Mouse (Mus musculus) forebrain, embryonic 16.5 days (tissue): ENCODE measurements at regions not wholly inside any gene's neighbourhood (a gene's known extent, or its start where the extent isn't known, plus 50 kb on each side); places are given as distances from the start of the nearest gene placed in this dataset.
A peak's percentile ranks its signal among the peaks of the same experiment; 100 is the strongest.

ENCODE experiments used
- ATAC-seq: fragments of 200-750 bp; cut with Nextera tagmentation; 2 replicates; pipeline ENCODE4 v1.8.0; 2017; ENCODE audit warnings: mild to moderate bottlenecking, moderate library complexity
- H3K27ac ChIP-seq: fragments of 300-500 bp; sonication (generic); 2 replicates; pipeline ENCODE4 v1.5.1; 2014; ENCODE audit warnings: low read length, control low read depth
- H3K27me3 ChIP-seq: fragments of 300-500 bp; sonication (generic); replicated peaks from 2 replicates; pipeline ENCODE4 v1.6.1; 2014; ENCODE audit warnings: low read length; ENCODE audit not compliant: control insufficient read depth, insufficient read depth
- H3K36me3 ChIP-seq: fragments of 300-500 bp; sonication (generic); 2 replicates; pipeline ENCODE4 v1.6.1; 2014; ENCODE audit not compliant: control insufficient read depth, insufficient read depth
- H3K4me1 ChIP-seq: fragments of 300-500 bp; sonication (generic); replicated peaks from 2 replicates; pipeline ENCODE4 v1.6.1; 2014; ENCODE audit warnings: low read length; ENCODE audit not compliant: control insufficient read depth, insufficient read depth
- H3K4me2 ChIP-seq: fragments of 300-500 bp; sonication (generic); 2 replicates; pipeline ENCODE4 v1.6.1; 2014; ENCODE audit warnings: mild to moderate bottlenecking, low read length, control low read depth
- H3K4me3 ChIP-seq: fragments of 300-500 bp; sonication (generic); replicated peaks from 2 replicates; pipeline ENCODE4 v1.5.1; 2014; ENCODE audit warnings: mild to moderate bottlenecking, low read length, control low read depth
- H3K9ac ChIP-seq: fragments of 300-500 bp; sonication (generic); replicated peaks from 2 replicates; pipeline ENCODE4 v1.6.1; 2014; ENCODE audit warnings: low read depth, low read length, control low read depth
- H3K9me3 ChIP-seq: fragments of 300-500 bp; sonication (generic); 2 replicates; pipeline ENCODE4 v1.6.1; 2016; ENCODE audit warnings: low read length; ENCODE audit not compliant: control insufficient read depth
- whole genome bisulfite sequencing: fragments of 180-500 bp; shearing (Covaris S2); extraction: QIAGEN DNeasy Blood & Tissue Kit; methylation state at CpG from one replicate; pipeline ENCODE4 v1.1.7; 2014; 5-methylcytosine and 5-hydroxymethylcytosine counted together

DNA sequence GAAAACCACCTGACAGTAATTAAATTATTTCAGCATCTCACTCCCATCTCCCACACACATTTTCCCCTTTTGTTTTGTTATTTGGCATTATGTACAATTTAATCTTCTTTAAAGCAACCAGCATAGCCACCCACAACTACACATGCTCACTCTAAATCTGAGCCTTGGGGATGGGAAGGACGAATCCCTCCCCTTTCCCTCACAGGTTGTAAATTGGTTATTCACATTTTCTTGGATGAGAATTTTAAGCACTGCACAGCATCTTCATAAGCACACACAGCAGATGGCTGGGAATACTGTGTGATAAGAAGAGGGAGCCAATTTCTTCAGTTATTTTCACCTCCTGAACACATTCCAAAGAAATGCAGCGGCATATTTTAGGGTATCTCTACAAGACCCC, 179.0 kb upstream of the Nbea start:
- Histone ChIP-seq H3K9me3 (no peaks in the 10 kb centered on the region), H3K9ac (no peak overlapping the region), H3K4me3 (no peak overlapping the region), H3K27me3 (no peaks in the 10 kb centered on the region), H3K27ac (peak overlapping the region; percentile 85), H3K4me1 (peaks cover 3% of the 10 kb centered on the region; the same call in 1 of the 2 replicates), H3K4me2 (no peak overlapping the region), H3K36me3 (no peaks in the 10 kb centered on the region)
- WGBS, result 43% methylated on average over 2 of the region's 2 CpGs
- ATAC-seq, result peak; percentile 96

- no peaks in the 10 kb centered on the region for H3K27me3 ChIP-seq
- H3K4me2 ChIP-seq, result no peak overlapping the region
- no peaks in the 10 kb centered on the region for H3K9me3 ChIP-seq
- H3K36me3 ChIP-seq, result no peaks in the 10 kb centered on the region
- ATAC-seq, result peak; percentile 78
- WGBS, result 31% methylated on average over 6 of the region's 6 CpGs
- H3K9ac ChIP-seq, result no peak overlapping the region
- no peak overlapping the region for H3K4me3 ChIP-seq
- peaks cover 18% of the 10 kb centered on the region for H3K4me1 ChIP-seq
- H3K27ac ChIP-seq, result peak overlapping the region; percentile 76
Measured at GRCm38 (mm10) chr3:56357035-56357701, 173.7 kb upstream of the Nbea start.

DNA sequence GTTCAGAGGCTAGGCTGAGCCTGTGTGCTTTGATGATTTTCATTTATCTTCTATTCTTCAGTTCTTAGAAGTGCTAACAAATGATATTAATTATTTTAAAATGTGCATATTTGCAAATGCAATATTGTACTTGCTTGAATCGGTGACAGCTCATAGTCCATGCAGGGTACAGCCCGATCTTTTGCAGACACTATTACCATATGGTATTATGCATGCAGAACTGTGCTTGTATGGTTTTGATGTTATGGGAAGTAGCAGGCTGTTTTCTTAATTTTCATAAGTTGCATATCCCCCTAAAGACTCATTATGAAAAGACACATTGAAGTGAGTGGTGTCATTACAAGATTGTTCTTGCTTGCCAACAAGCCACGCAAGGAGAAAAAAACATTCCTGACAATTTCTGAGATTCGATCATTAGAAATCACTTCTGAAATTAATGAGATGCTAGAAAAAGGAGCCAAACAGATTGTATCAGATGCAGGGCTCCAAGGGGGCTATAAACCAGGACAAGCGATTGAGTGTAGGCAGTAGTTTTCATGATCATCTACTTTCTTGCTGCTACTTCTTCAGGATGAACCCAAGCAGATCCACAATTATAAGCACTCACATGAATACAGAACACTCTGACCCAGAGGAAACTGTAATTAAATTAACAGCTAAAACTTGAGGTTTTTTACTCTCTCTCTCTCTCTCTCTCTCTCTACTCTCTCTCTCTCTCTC, 172.8 kb upstream of the Nbea start:
- Histone ChIP-seq H3K4me3 (no peak overlapping the region), H3K9ac (no peak overlapping the region), H3K4me2 (peak overlapping the region; percentile 1; the same call in 1 of the 2 replicates), H3K36me3 (no peaks in the 10 kb centered on the region), H3K4me1 (peaks cover 15% of the 10 kb centered on the region), H3K9me3 (no peaks in the 10 kb centered on the region), H3K27me3 (no peaks in the 10 kb centered on the region), H3K27ac (peak overlapping the region; percentile 67)
- WGBS, result 39% methylated on average over 5 of the region's 5 CpGs
- peak; percentile 79 for ATAC-seq
